Mouse (Mus musculus) MEL (cell line): ENCODE measurements around the gene Bpifb1. TPM values are rescaled to one million over a fixed set of nuclear protein-coding genes. Genes with fewer than 3 reads are reported as not detected.
"Not testable (repeated sequence)": the region's sequence is repeated elsewhere in the genome, so short reads cannot be mapped to it uniquely, and the experiment has no call there.

ENCODE experiments used
- DNase-seq: peaks from one replicate; pipeline ENCODE4 v3.0.0; 2011; ENCODE audit warnings: low read depth, low spot score
- H3K27ac ChIP-seq: 2 replicates; pipeline ENCODE4 v1.5.1; 2012; ENCODE audit warnings: low read depth, mild to moderate bottlenecking, control low read depth, low read length, moderate library complexity; ENCODE audit not compliant: control insufficient read depth
- H3K27me3 ChIP-seq, 2 experiments: fragments of 150-350 bp in 1 of 2; sonication (generic) in 1 of 2; 2 replicates each; pipeline ENCODE4 v1.6.1; 2012; ENCODE audit warnings: low read length in 2 of 2, mild to moderate bottlenecking in 2 of 2, improper control_type of control experiment in 1 of 2, moderate library complexity in 1 of 2; ENCODE audit not compliant: insufficient read depth in 2 of 2, control insufficient read depth in 1 of 2
- H3K36me3 ChIP-seq, 2 experiments: 2 replicates each; pipeline ENCODE4 v1.6.1; 2012 to 2014; ENCODE audit warnings: low read length in 2 of 2, improper control_type of control experiment in 1 of 2, inconsistent platforms in 1 of 2, mild to moderate bottlenecking in 1 of 2; ENCODE audit not compliant: insufficient read depth in 2 of 2, control insufficient read depth in 1 of 2
- H3K4me1 ChIP-seq, 2 experiments: fragments of 150-350 bp in 1 of 2; sonication (generic) in 1 of 2; 2 replicates each; pipeline ENCODE4 v1.6.1; 2012; ENCODE audit warnings: low read length in 2 of 2, improper control_type of control experiment in 1 of 2, mild to moderate bottlenecking in 1 of 2; ENCODE audit not compliant: insufficient read depth in 2 of 2, control insufficient read depth in 1 of 2
- H3K4me3 ChIP-seq, 2 experiments: fragments of 150-350 bp in 1 of 2; sonication (generic) in 1 of 2; 2 replicates each; pipeline ENCODE4 v1.5.1; 2012; ENCODE audit warnings: low read depth in 2 of 2, low read length in 2 of 2, mild to moderate bottlenecking in 2 of 2, moderate library complexity in 2 of 2, control low read depth in 1 of 2, improper control_type of control experiment in 1 of 2; ENCODE audit not compliant: control insufficient read depth in 1 of 2, insufficient read depth in 1 of 2
- H3K79me2 ChIP-seq: 2 replicates; pipeline ENCODE4 v1.6.1; 2012; ENCODE audit warnings: mild to moderate bottlenecking, low read length, moderate library complexity; ENCODE audit not compliant: control insufficient read depth, poor library complexity, insufficient read depth
- H3K9ac ChIP-seq: 2 replicates; pipeline ENCODE4 v1.6.1; 2012; ENCODE audit warnings: low read depth, mild to moderate bottlenecking, control low read depth, low read length, moderate library complexity; ENCODE audit not compliant: control insufficient read depth, poor library complexity, severe bottlenecking
- H3K9me3 ChIP-seq: fragments of 150-350 bp; sonication (generic); replicated peaks from 2 replicates; pipeline ENCODE4 v1.6.1; 2012; ENCODE audit warnings: mild to moderate bottlenecking, low read length, improper control_type of control experiment, moderate library complexity; ENCODE audit not compliant: insufficient read depth
- BHLHE40 ChIP-seq: IDR thresholded peaks from 2 replicates; pipeline ENCODE4 v1.6.1; 2012; ENCODE audit warnings: low read depth, mild to moderate bottlenecking, inconsistent platforms, low read length, improper control_type of control experiment, borderline replicate concordance
- CHD1 ChIP-seq: IDR thresholded peaks from 2 replicates; pipeline ENCODE4 v1.6.1; 2012; ENCODE audit warnings: low read depth, mild to moderate bottlenecking, inconsistent platforms, low read length, improper control_type of control experiment
- CTCF ChIP-seq, 3 experiments: IDR thresholded peaks in 2 of 3; conservative IDR thresholded peaks in 1 of 3; 2 replicates each; pipeline ENCODE4 v1.5.1; 2011 to 2012; ENCODE audit warnings: low read length in 3 of 3, low read depth in 2 of 3, mild to moderate bottlenecking in 2 of 3, improper control_type of control experiment in 1 of 3, inconsistent platforms in 1 of 3, mixed read lengths in 1 of 3, moderate library complexity in 1 of 3; ENCODE audit not compliant: control insufficient read depth in 1 of 3, insufficient read depth in 1 of 3, poor library complexity in 1 of 3, severe bottlenecking in 1 of 3
- ELF1 ChIP-seq: IDR thresholded peaks from 2 replicates; pipeline ENCODE4 v1.6.1; 2014; ENCODE audit warnings: low read depth, mild to moderate bottlenecking, inconsistent platforms, low read length, improper control_type of control experiment, moderate library complexity
- GABPA ChIP-seq: IDR thresholded peaks from 2 replicates; pipeline ENCODE4 v1.6.1; 2012; ENCODE audit warnings: low read depth, mild to moderate bottlenecking, inconsistent platforms, low read length, improper control_type of control experiment, moderate library complexity
- MAX ChIP-seq: IDR thresholded peaks from 2 replicates; pipeline ENCODE4 v1.6.1; 2011; ENCODE audit warnings: low read length, improper control_type of control experiment
- MYC ChIP-seq: IDR thresholded peaks from 2 replicates; pipeline ENCODE4 v1.6.1; 2011; ENCODE audit warnings: low read depth, mild to moderate bottlenecking, low read length, improper control_type of control experiment, moderate library complexity
- RAD21 ChIP-seq: IDR thresholded peaks from 2 replicates; pipeline ENCODE4 v1.6.1; 2011; ENCODE audit warnings: mild to moderate bottlenecking, low read depth, low read length, improper control_type of control experiment
- SMC3 ChIP-seq: IDR thresholded peaks from 2 replicates; pipeline ENCODE4 v1.6.1; 2011; ENCODE audit warnings: low read depth, low read length, improper control_type of control experiment
- TAL1 ChIP-seq: IDR thresholded peaks from 2 replicates; pipeline ENCODE4 v1.6.1; 2012; ENCODE audit warnings: mild to moderate bottlenecking, inconsistent platforms, low read length, moderate library complexity, mixed read lengths
- USF1 ChIP-seq: IDR thresholded peaks from 2 replicates; pipeline ENCODE4 v1.6.1; 2014; ENCODE audit warnings: low read depth, mild to moderate bottlenecking, inconsistent platforms, low read length, improper control_type of control experiment, moderate library complexity
- ZKSCAN1 ChIP-seq: IDR thresholded peaks from 2 replicates; pipeline ENCODE4 v1.6.1; 2012; ENCODE audit warnings: low read depth, mild to moderate bottlenecking, inconsistent platforms, low read length, improper control_type of control experiment, moderate library complexity
- ZMIZ1 ChIP-seq: IDR thresholded peaks from 2 replicates; pipeline ENCODE4 v1.6.1; 2012; ENCODE audit warnings: low read depth, mild to moderate bottlenecking, inconsistent platforms, low read length, improper control_type of control experiment, moderate library complexity
- polyA plus RNA-seq, 2 experiments: library from polyadenylated mRNA; stranded (reverse) in 1 of 2; unstranded in 1 of 2; fragments of >175 nt in 1 of 2; fragments of >200 nt in 1 of 2; gene quantifications; 2 replicates each; pipeline versions ENCODE4 v1.2.1 to v1.2.4; 2012; ENCODE audit warnings: low replicate concordance in 2 of 2, low read depth in 1 of 2; ENCODE audit not compliant: insufficient read length in 2 of 2, insufficient read depth in 1 of 2, missing spikeins in 1 of 2
- total RNA-seq: library from RNA; depleted of rRNA; stranded (reverse); fragments of 300-350 nt; gene quantifications from 2 replicates; pipeline ENCODE4 v1.2.3, GENCODE M21; 2012

The Bpifb1 gene
- total and polyA plus RNA-seq, 3 experiments = not detected

- H3K36me3 ChIP-seq = no peaks in the 10 kb centered on the region
- DNase-seq = no peak
- H3K27ac ChIP-seq = no peak overlapping the region
- no peaks in the 10 kb centered on the region for H3K9me3 ChIP-seq
- H3K4me1 ChIP-seq = no peaks in the 10 kb centered on the region
- H3K79me2 ChIP-seq = no peaks in the 10 kb centered on the region
- no peaks in the 10 kb centered on the region for H3K27me3 ChIP-seq
- TF ChIP-seq GABPA (no peak), TAL1 (no peak)
- no peak overlapping the region for H3K9ac ChIP-seq
- no peak overlapping the region for H3K4me3 ChIP-seq
Measured at GRCm38 (mm10) chr2:154233426-154233825, 42.8 kb downstream of the Bpifb1 start.

- no peak overlapping the region for H3K4me3 ChIP-seq
- H3K27ac ChIP-seq = no peak overlapping the region
- H3K27me3 ChIP-seq = no peaks in the 10 kb centered on the region
- DNase-seq = no peak
- H3K9ac ChIP-seq = no peak overlapping the region
- H3K9me3 ChIP-seq = no peaks in the 10 kb centered on the region
- no peaks in the 10 kb centered on the region for H3K79me2 ChIP-seq
- no peaks in the 10 kb centered on the region for H3K4me1 ChIP-seq
- H3K36me3 ChIP-seq = no peaks in the 10 kb centered on the region
- TF ChIP-seq BHLHE40 = no peak
- TF ChIP-seq, all 39 proteins: peak for 0
Measured at GRCm38 (mm10) chr2:154240771-154241170, 50.2 kb downstream of the Bpifb1 start.

GRCm38 (mm10) chr2:154242726-154243125 is 52.1 kb downstream of the Bpifb1 start:
- not testable (repeated sequence) for DNase-seq, H3K4me3 ChIP-seq, H3K27me3 ChIP-seq, H3K9ac ChIP-seq, H3K36me3 ChIP-seq, H3K9me3 ChIP-seq, H3K27ac ChIP-seq, H3K79me2 ChIP-seq, H3K4me1 ChIP-seq

- H3K4me3 ChIP-seq = no peak overlapping the region
- no peaks in the 10 kb centered on the region for H3K9me3 ChIP-seq
- TF ChIP-seq RAD21 (no peak), ZMIZ1 (no peak), USF1 (no peak), MYC (no peak), BHLHE40 (no peak), CTCF (IDR thresholded peaks at IDR 0.05 in 2 of 3, conservative IDR thresholded peaks at IDR 0.05 in 1 of 3; ENCODE audit: control insufficient read depth in 1 of 3, insufficient read depth in 1 of 3, low read depth in 2 of 3, low read length in 3 of 3, poor library complexity in 1 of 3, severe bottlenecking in 1 of 3) (no peak), MAX (no peak), ELF1 (no peak), ZKSCAN1 (no peak), SMC3 (no peak), TAL1 (no peak), CHD1 (no peak)
- no peak overlapping the region for H3K9ac ChIP-seq
- H3K36me3 ChIP-seq = no peaks in the 10 kb centered on the region
- no peak for DNase-seq
- H3K27me3 ChIP-seq = no peaks in the 10 kb centered on the region; a peak in 1 of 4 replicates
- no peak overlapping the region for H3K27ac ChIP-seq
- H3K79me2 ChIP-seq = no peaks in the 10 kb centered on the region
- no peaks in the 10 kb centered on the region for H3K4me1 ChIP-seq
Measured at GRCm38 (mm10) chr2:154243356-154244036, 52.9 kb downstream of the Bpifb1 start.
